Mouse (Mus musculus): ENCODE results near the gene Negr1. TPM values are rescaled to one million over a fixed set of nuclear protein-coding genes. Genes with fewer than 3 reads are reported as not detected.

Negr1 gene
- total RNA-seq, 2 experiments from 2014 or later = not detected

DNA sequence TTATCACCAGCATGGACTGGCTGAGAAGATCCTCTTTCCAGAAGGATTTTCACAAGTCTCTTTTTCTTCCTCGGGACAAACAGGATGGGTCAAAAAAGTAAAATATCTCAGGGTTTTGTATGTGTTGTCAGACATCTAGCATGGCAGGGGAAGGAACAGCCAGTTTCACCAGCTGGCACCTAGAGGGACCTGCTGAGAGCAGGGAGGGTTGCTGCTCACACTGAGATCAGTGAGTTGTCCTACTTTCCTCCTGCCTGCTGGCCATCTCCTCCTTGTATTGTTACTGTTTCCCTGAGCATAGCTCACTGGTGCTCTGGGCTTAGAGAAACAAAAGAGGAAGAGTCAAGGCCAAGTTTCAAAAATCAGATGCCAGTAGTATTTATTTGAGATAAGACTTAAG lies 523.6 kb downstream of the Negr1 start:
- ATAC-seq (replicated peaks; ENCODE audit: low FRiP score, poor library complexity, severe bottlenecking) = no peak

DNA sequence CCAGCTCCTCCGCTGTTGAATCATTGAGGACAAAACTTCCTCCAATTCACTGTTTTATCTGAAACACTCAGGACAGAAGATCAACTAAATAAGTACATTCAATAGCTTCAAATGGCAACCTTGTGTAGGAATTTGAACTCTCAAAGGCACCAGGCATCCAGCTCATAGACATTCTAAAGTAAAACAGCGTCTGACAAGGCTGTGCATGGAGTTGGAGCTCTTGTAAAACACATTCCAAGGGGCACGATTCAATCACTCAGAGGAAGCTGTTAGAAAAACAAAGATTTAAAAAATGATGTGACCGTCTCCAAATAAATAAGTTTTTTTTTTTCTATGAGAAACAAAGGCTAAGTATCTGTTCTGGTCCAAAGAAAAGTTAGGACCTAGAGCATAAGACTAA lies 528.5 kb downstream of the Negr1 start:
- ATAC-seq (replicated peaks; ENCODE audit: low FRiP score, poor library complexity, severe bottlenecking) = no peak

DNA sequence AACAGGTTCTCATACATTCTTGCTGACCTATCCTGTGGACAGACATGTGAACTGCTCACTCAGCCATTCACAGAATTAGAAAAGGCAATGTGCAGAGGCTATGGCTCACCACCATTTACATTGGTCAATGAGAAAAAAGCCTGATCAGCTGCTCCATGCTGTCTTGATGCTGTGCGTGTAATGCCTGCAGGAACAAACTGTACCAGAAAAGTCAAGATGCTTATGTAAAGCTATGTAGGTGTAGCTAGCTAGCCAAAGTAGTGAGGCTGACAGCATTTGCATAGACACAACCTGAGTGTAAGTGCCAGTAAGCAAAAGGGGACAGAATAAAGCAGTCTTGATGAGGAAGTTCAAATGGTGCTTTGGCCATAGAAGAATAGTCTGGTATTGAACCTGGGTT lies 534.7 kb downstream of the Negr1 start:
- ATAC-seq (replicated peaks; ENCODE audit: low FRiP score, poor library complexity, severe bottlenecking) = no peak

DNA sequence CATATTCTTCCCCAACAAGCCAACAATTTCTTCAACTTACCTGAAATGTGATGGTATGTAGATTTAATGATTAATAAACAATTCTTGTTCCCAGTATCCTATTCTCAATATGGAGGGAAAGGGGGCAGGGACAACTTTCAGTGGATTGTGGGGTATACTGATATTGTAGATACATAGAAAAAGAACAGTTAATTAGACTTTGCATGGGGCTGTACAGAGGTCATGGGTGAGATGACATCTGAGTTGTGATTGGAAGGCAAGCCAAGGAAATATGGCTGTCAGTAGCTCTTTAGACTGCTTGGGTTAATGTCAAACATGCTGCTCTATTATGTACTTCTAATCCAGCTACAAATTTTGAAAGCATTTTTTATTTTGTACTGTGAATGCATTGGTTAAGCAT lies 535.9 kb downstream of the Negr1 start:
- ATAC-seq (replicated peaks; ENCODE audit: low FRiP score, poor library complexity, severe bottlenecking) = no peak

DNA sequence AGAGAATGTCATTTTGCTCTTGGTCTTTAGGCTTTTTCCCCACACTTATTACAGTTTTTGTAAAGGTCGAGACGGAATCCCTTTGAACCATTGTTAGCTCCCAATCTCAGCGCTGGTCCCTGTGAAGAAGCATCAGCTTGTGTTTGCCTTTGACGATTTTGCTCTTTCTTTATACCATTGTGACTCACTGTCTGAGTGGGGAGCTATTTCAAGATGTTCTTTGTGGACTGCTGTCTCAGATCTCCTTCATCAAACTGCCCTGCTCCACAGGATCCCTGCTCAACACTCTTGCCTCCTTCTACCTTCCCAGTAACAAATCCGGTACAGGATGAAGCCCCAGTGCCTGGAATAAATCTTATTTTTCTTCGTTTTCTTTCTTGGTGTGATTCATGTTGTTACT lies 536.8 kb downstream of the Negr1 start:
- ATAC-seq (replicated peaks; ENCODE audit: low FRiP score, poor library complexity, severe bottlenecking) = no peak

DNA sequence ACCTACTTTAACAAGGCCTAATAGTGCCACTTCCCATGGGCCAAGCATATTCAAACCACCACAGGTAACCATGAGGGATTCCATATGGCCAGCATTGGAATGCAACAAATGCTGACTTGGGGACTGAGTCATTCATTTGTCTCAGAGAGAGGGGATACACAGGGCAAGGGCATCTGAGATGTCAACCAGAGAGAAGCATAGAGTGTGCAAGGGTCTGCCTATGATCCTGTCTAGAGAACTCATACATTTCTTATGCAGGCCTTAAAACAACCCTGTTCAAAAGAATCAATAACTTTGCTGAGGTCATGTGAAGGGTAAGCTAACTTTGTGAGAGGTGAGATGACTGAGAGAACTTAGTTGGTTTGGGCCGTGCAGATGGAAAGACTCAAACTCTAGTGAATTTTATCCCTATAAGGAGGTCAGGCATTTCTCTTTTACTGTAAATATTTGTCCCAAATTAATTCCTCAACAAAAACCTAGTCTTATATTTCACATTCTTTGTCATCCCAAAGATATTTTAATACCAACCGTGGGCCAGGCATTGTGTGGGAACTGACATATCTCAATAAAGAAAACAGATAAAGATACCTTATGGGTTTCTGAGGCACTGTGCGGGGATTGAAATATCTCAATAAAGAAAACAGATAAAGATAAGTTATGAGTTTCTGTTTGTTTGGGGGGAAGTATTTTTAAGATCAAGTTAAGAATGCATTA lies 543.4 kb downstream of the Negr1 start:
- ATAC-seq (replicated peaks; ENCODE audit: low FRiP score, poor library complexity, severe bottlenecking) = no peak

DNA sequence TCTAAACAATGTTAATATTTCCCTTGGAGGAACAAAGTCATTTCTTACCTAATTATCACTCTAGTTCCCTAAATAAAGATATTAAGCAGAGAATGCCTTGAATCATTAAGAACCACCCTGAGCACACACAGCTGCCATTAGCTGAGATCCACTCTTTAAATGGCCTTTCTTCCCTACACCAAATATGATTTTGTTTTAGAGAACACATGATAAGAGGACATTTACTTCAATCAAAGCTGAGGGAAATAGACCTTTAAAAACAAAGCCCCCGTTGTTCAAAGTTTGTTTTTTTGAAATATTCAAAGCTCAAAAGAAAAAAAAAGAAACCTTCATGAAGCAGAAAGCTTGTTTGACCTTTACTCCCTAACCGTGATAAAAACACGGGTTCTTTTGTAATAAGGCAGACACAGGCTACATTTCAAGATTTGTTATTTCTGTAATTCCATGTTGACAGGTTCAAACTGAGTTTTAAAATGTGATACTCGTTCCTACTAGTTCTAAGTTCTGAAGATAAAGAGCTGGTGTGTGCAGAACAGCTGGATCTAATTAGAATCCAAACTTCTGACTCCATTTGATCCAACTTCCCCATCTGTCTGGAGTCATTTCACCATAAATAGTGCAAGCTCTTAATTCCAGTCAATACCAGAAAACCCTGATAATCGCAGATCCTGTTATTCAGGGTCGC lies 544.1 kb downstream of the Negr1 start:
- no peak for ATAC-seq (replicated peaks; ENCODE audit: low FRiP score, poor library complexity, severe bottlenecking)

DNA sequence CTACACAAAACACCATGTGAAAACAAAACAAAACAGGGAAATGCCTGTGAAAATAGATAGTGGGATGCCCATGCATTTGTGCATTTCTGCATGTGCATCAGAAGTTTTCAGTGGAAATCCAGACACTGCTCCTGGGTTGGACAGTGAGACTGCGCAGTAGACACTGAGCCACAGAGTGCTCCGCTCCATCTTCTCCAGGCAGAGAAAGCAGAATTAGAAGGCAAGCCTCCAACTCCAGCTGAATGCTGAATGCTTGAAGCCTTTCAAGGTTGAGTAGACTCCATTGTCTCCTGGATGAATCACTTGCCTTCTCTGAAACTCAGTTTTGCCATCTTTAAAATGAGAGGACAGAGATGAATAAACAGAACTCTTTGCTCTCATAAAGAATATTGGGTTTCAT lies 546.6 kb downstream of the Negr1 start:
- ATAC-seq (replicated peaks; ENCODE audit: low FRiP score, poor library complexity, severe bottlenecking) = no peak

DNA sequence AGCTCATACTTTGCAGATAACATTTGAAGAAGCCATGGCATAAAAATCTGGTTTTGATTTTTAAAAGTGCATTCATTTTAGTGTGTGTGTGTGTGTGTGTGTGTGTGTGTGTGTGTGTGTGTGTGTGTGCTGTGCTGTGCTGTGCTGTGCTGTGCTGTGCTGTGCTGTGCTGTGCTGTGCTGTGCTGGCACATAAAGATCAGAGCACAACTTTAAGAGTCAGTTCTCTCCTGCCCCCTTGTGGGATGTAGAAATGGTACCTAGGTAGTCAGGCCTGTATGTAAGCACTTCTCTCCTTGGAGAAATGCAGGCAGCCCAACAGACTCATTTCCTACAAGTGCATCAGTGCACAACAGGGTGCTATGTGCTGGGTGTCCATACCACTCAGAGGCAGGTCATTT lies 547.7 kb downstream of the Negr1 start:
- ATAC-seq (replicated peaks; ENCODE audit: low FRiP score, poor library complexity, severe bottlenecking) = no peak

DNA sequence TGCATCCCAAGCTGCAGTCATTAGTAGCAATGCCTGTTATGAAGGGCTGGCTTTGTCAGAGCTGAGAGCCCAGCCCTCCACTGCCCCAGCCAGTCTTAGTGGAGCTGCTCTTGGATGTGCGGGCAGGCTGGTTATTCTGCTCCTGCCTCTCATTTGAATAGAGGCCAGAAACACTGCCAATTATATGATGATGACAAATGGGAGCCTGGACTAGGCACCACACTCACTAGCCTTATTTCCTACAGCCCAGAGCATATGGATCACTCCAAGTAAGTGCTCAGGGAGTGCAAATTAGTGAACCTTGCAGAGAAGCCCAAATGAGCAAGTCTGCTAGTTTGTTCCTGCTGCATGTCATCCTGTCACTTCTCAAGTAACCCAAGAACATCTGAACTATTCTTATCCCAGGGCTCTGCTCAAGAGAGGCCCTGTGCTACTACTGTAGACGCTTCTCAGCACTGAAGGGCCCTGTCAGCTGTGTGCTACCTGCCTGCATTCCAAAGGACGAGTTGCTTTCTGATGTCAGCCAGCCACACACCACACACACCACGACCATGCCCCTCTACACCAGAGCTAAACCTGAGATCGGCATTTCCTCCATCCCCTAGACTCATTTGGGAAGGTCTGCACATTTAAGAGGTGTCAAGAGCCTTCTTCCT lies 553.6 kb downstream of the Negr1 start:
- no peak for ATAC-seq (replicated peaks; ENCODE audit: low FRiP score, poor library complexity, severe bottlenecking)

DNA sequence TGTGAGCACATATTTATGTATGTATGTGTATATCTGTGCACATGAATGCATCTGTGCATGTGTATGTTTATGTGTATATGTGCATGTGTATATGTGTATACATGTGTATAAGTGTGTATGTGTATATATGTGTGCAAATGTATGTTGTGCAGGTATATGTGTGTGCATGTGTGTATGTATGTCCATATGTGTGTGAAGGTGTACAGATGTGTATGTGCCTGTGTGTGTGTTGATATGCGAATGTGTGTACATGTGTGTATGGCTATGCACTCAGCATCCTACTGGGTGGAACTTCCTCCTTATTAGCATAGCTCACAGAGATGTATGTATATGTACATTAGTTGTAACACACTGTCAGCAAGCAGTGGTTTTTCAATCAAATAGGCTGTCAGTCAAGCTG lies 554.4 kb downstream of the Negr1 start:
- ATAC-seq (replicated peaks; ENCODE audit: low FRiP score, poor library complexity, severe bottlenecking) = no peak

DNA sequence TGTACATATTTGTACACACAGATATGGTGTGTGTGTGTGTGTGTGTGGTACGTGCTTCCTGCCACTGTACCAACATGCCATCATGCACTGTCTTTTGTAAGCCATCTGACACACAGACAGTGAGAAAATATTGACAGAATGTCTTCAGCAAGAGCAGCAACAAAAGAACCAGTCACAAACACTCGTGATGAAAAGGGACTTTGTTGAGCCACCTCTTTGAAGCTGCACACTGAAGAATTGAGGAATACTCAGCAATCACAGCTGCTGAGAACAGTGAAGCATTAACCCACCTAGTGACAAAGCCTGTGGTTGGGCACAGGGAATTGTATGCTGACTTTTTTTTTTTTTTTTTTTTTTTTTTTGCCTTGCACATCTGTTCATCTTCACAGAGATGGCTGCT lies 558.3 kb downstream of the Negr1 start:
- no peak for ATAC-seq (replicated peaks; ENCODE audit: low FRiP score, poor library complexity, severe bottlenecking)

DNA sequence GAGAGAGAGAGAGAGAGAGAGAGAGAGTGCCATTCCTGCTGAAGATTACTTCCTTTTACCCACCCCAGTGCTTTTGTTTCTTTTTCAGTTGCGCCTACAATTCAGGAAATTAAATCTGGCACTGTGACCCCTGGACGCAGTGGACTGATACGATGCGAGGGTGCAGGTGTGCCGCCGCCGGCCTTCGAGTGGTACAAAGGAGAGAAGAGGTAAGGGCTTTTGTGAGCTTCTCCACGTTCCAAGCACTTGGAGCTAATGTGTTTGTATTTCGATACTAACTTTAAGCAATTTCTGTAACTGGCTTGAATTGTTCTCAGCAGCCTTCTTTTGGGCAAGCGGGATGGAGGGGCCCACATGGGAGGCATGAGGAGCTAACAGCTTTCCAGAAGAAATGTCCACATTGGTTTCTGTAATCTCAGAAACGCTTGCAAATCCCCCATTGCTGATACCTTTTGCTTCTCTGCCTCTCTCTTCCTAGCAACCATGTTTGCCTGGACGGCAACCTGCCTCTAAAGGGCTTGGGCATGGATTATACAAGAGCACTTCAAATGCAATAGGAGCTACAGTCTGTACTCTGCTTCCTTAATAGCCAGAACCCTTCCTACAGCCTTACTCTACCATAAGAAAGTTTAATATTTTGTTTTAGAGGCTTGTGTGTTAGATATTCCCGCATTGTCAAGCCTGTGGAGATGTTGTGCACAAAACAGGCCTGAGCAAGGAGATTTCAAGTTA lies 584.7 kb downstream of the Negr1 start:
- no peak for ATAC-seq (replicated peaks; ENCODE audit: low FRiP score, poor library complexity, severe bottlenecking)

DNA sequence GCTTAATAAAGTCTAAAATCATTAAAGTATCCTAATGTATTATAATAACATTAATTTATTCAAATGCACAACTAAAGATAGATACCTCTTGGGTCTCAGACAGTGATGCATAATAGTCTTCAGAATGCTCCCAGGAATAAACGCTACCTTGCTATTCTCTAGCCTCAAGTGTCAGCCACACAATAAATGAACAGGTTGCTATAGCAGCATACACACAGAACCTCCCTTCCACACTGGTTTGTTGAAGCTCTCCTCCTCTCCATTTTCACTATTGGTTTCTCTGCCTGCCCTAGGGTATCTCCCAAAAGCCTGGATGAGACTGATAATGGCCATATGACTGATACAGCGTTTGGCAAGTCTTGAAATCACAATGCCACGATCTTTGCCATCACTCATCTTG lies 593.3 kb downstream of the Negr1 start:
- ATAC-seq (replicated peaks; ENCODE audit: low FRiP score, poor library complexity, severe bottlenecking) = no peak

DNA sequence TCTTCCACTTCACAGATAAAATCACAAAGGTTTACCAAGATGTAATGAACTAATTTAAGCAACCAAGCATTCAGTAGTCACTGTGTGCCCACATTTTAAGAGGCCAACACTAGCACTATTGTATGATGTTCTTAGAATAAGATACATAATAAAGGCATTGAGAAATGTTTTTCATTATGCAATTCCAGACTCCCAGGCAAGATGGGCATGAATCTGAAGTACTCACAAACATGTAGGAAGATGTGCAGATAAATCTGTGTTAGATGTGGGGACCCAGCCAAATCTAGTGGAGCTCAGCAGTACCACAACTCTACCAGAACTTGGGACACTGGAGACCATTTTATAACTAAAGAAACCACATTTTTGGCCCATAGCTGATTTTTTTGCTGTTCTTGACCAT lies 593.9 kb downstream of the Negr1 start:
- no peak for ATAC-seq (replicated peaks; ENCODE audit: low FRiP score, poor library complexity, severe bottlenecking)

DNA sequence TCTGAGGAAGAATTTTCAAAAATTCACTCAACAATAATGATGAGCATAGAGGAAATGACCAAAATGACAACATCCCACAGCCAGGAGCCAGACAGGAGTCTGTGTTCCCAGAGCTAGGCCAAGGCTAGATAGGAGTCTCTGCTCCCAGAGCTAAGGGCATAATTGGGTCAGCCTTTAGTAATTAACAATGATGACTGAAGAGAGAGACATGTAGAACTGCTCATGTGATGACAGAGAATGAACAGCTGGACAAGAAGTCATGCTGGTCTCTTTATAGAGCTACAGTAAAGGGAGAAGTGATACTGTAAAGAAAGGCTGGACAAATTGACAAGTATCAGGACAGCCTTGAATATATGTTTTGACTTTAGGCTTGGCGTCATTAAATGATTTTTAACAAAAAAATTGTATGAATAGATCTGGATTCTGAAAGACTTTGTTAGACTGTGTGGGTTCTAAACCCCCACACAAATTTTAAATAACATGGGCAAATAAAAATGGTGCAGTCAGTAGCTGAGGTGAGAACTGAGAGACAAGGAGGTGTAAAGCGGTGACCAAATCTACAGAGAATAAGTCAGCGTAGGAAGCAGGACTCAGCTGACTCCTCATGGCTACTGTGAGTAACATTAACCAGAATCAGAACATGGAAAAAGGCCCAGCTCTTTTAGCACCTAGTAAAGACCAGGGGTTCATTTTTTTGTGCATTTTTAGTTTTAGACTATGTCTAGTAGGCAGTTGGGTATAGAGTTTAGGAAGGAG lies 603.4 kb downstream of the Negr1 start:
- ATAC-seq (replicated peaks; ENCODE audit: low FRiP score, poor library complexity, severe bottlenecking) = no peak

DNA sequence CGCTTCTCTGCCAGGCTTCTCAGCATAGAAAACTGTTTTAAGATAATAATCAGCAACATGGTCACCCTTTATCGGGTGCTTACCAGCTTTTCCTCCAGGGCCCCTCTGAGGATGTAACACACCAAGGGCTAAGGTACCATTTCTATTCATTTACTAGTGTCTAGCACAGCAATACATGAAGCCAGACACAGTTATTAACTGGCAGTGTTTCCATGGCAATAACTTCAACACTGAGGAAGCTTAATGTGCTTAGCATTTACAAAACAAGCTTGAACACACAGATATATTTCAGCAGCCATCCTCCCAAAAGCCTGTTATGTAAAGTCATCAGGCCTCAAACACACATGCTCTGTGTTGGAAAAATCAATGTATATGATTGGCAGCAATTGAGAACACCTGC lies 620.4 kb downstream of the Negr1 start:
- no peak for ATAC-seq (replicated peaks; ENCODE audit: low FRiP score, poor library complexity, severe bottlenecking)

DNA sequence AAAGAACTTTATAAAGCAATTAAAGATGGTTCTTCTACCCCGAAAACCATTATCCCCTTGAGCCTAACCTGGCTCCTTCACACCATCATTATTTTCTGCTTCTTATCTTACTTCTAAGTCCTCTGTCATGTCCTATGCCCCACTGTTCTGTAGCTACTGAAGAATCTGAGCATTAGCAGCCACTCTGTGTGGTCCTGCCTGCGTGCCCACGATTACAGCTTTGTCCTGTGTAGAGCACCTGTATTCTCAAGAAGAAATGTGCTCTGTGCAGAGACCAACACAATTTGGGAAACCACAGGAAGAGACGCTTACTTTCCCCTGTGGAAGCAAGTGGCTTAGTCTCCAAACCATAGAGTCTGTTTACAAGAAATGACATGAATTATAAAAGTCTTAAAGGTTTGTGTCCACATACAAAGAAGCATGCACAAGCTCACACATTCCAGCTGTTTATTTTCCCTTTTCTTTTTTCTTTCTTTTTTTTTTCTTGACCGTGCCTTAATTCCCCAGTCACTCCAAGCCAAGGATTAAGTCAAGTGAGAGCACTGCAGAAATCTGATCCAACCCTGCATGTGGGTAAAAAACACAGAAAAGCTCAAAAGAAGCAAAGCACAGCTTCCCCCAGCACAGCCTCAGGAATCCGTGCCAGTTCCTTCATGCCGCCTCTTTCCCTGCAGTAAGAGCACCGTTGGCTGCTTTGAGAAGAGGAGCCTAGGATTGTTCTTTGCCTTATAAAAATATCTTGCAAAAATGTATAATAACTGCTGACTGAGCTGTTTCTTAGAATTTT lies 627.5 kb downstream of the Negr1 start:
- no peak for ATAC-seq (replicated peaks; ENCODE audit: low FRiP score, poor library complexity, severe bottlenecking)

DNA sequence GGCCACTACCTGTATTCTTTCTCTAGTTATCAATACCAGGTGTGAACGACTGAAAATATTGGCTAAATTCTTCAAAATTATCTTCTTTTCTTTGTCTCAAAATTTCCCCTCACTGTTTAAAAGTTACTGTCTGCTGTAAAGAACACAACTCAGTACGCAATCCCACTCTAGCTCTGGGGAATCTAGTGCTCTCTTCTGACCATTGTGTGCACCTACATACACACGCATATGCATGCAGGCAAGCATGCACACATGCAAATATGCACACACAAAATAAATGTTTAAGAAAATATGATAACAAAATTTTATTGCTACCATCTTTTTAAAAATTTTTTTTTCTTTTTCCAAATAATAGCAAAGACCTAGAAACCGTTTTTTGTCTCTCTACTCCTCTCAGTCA lies 628.2 kb downstream of the Negr1 start:
- no peak for ATAC-seq (replicated peaks; ENCODE audit: low FRiP score, poor library complexity, severe bottlenecking)
